ENCODE assay signal across 8 mouse cellular contexts in genomic region chr13:23685121-23685861, GRCm38 (mm10). TPM values are rescaled to one million over a fixed set of nuclear protein-coding genes. Genes with fewer than 3 reads are reported as not detected.
DNase-seq lines count a peak whose midpoint lies in the region; ATAC-seq lines count a peak whose summit lies in the region.

No protein-coding gene starts in this region.

- DNase-seq in ovary, postnatal 14 days (ENCODE audit: low spot score) = peak; percentile 30
- DNase-seq in ovary, adult 18-20 months (ENCODE audit: low spot score) = no peak
- peak; percentile 66 for DNase-seq in embryo, embryonic 10 days (ENCODE audit: low spot score)
- DNase-seq in liver = peak; percentile 43
- DNase-seq in right cerebral cortex, adult 18-20 months = no peak
- DNase-seq in urinary bladder, postnatal 10 days (ENCODE audit: low spot score) = no peak

- H3K9me3 ChIP-seq in heart, embryonic 15.5 days (replicated peaks) = no peaks in the 10 kb centered on the region
- H3K9me3 ChIP-seq in neural tube, embryonic 12.5 days = no peaks in the 10 kb centered on the region

- no peaks in the 10 kb centered on the region for H3K27me3 ChIP-seq in heart, embryonic 15.5 days
- no peaks in the 10 kb centered on the region for H3K27me3 ChIP-seq in neural tube, embryonic 12.5 days (replicated peaks)

- no peaks in the 10 kb centered on the region for H3K36me3 ChIP-seq in heart, embryonic 15.5 days
- H3K36me3 ChIP-seq in neural tube, embryonic 12.5 days = no peaks in the 10 kb centered on the region

- 10% methylated on average over 15 of the region's 15 CpGs for WGBS in heart, embryonic 15.5 days
- 10% methylated on average over 15 of the region's 15 CpGs for WGBS in neural tube, embryonic 12.5 days

- H3K4me3 ChIP-seq in heart, embryonic 15.5 days = peak overlapping the region; percentile 45
- peak overlapping the region; percentile 42 for H3K4me3 ChIP-seq in neural tube, embryonic 12.5 days

- H3K27ac ChIP-seq in heart, embryonic 15.5 days = peak overlapping the region; percentile 90
- peak overlapping the region; percentile 74 for H3K27ac ChIP-seq in neural tube, embryonic 12.5 days

- H3K4me2 ChIP-seq in heart, embryonic 15.5 days = peak overlapping the region; percentile 68
- peak overlapping the region; percentile 67 for H3K4me2 ChIP-seq in neural tube, embryonic 12.5 days (replicated peaks)

- peak overlapping the region; percentile 53 for H3K9ac ChIP-seq in heart, embryonic 15.5 days
- peak overlapping the region; percentile 64 for H3K9ac ChIP-seq in neural tube, embryonic 12.5 days

- peaks cover 19% of the 10 kb centered on the region for H3K4me1 ChIP-seq in heart, embryonic 15.5 days (replicated peaks)
- peaks cover 12% of the 10 kb centered on the region for H3K4me1 ChIP-seq in neural tube, embryonic 12.5 days

- ATAC-seq in heart, embryonic 15.5 days (replicated peaks; ENCODE audit: insufficient number of reproducible peaks, insufficient read depth, low FRiP score, low read depth) = no peak
- no peak for ATAC-seq in neural tube, embryonic 12.5 days (ENCODE audit: low FRiP score, low read depth)

RNA-seq across cellular contexts. Expression of gene Hist1h2bc, which starts 1.3 kb away (rescaled TPM):
- 51.8 and 52.1 TPM in 2 replicates for polyA plus RNA-seq in heart, embryonic 15.5 days (2015; fragmentation: Nextera tagmentation; extraction: Ambion mirVana)
- 28.0 and 29.4 TPM in 2 replicates for polyA plus RNA-seq in neural tube, embryonic 12.5 days (2016; fragmentation: Nextera tagmentation; extraction: Ambion mirVana)

RNA-seq across cellular contexts. Expression of gene Hist1h2ac, which starts 1.5 kb away (rescaled TPM):
- 0.50 and 0.74 TPM in 2 replicates for polyA plus RNA-seq in heart, embryonic 15.5 days (2015; fragmentation: Nextera tagmentation; extraction: Ambion mirVana)
- 0.66 and 0.74 TPM in 2 replicates for polyA plus RNA-seq in neural tube, embryonic 12.5 days (2016; fragmentation: Nextera tagmentation; extraction: Ambion mirVana)

RNA-seq across cellular contexts. Expression of gene Hist1h1t, which starts 10.3 kb away (rescaled TPM):
- 0.14 TPM in 1 of 2 replicates, not detected in the other for polyA plus RNA-seq in heart, embryonic 15.5 days (2015; fragmentation: Nextera tagmentation; extraction: Ambion mirVana)
- polyA plus RNA-seq in neural tube, embryonic 12.5 days (2016; fragmentation: Nextera tagmentation; extraction: Ambion mirVana) = 0.23 TPM in 1 of 2 replicates, not detected in the other

RNA-seq across cellular contexts. Expression of gene Hist1h4c, which starts 13.0 kb away (rescaled TPM):
- 2.4 and 2.7 TPM in 2 replicates for polyA plus RNA-seq in heart, embryonic 15.5 days (2015; fragmentation: Nextera tagmentation; extraction: Ambion mirVana)
- 5.1 and 7.8 TPM in 2 replicates for polyA plus RNA-seq in neural tube, embryonic 12.5 days (2016; fragmentation: Nextera tagmentation; extraction: Ambion mirVana)

RNA-seq across cellular contexts. Expression of gene Hfe, which starts 25.4 kb away (rescaled TPM):
- 10.3 and 13.6 TPM in 2 replicates for polyA plus RNA-seq in heart, embryonic 15.5 days (2015; fragmentation: Nextera tagmentation; extraction: Ambion mirVana)
- 3.9 TPM in 2 replicates for polyA plus RNA-seq in neural tube, embryonic 12.5 days (2016; fragmentation: Nextera tagmentation; extraction: Ambion mirVana)

Comparison
In these comparisons a context has a peak if more than half of its experiments do, and no peak if none do; other contexts are left out.
1. DNase-seq: peak in ovary, postnatal 14 days (single experiment), embryo, embryonic 10 days (single experiment) and liver (single experiment); none in ovary, adult 18-20 months (single experiment), right cerebral cortex, adult 18-20 months (single experiment) and urinary bladder, postnatal 10 days (single experiment).